Mouse (Mus musculus): ENCODE results near the gene Slc5a5. TPM values are rescaled to one million over a fixed set of nuclear protein-coding genes. Genes with fewer than 3 reads are reported as not detected.

Gene Slc5a5
- total RNA-seq, 2 experiments from 2014 or later = 5.9 to 8.0 TPM

- peak overlapping the region; percentile 71 for H3K4me3 ChIP-seq
- no peak overlapping the region for H3K27ac ChIP-seq
- no peak for TF ChIP-seq CTCF (conservative IDR thresholded peaks at IDR 0.05)
- DNase-seq (ENCODE audit: low spot score in 2 of 2) = no peak
These were observed 36.5 kb downstream of the Slc5a5 start for GRCm38 (mm10) chr8:70856028-70856427.

GRCm38 (mm10) chr8:70853863-70854262 is 38.7 kb downstream of the Slc5a5 start:
- Histone ChIP-seq H3K27ac (no peak overlapping the region), H3K4me3 (no peak overlapping the region)
- DNase-seq (ENCODE audit: low spot score in 2 of 2) = no peak
- no peak for TF ChIP-seq CTCF (conservative IDR thresholded peaks at IDR 0.05)

DNA sequence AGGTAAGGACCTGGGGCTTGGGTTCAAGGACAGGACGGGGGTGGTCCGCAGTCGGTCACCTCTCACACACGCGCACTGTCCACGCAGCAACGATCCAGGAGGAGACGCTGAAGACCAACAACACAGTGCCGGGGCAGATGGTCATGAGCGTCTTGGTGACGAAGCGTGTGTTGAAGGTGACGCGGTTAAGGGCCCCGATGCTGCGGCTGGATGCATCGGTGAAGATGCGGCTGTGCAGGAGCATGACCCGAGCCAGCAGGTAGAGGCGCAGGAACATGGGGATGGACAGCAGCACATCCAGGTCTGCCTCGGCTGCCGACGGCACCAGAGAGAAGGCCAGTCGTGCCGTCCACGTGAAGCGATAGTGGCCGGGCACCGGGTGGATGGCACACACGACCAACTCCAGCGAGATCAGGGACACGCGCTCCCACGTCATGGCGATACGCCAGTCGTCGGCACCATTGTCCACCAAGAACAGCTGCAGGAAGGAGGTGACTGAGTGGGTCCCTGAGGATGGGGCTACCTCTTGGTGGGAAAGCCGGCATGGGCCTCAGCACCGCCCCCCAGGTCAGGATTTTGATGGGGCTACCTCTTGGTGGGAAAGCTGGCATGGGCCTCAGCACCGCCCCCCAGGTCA is 39.8 kb downstream of the Slc5a5 start:
- Histone ChIP-seq H3K4me3 (no peak overlapping the region), H3K27ac (no peak overlapping the region)
- no peak for DNase-seq (ENCODE audit: low spot score in 2 of 2)
- TF ChIP-seq CTCF (conservative IDR thresholded peaks at IDR 0.05) = no peak

DNA sequence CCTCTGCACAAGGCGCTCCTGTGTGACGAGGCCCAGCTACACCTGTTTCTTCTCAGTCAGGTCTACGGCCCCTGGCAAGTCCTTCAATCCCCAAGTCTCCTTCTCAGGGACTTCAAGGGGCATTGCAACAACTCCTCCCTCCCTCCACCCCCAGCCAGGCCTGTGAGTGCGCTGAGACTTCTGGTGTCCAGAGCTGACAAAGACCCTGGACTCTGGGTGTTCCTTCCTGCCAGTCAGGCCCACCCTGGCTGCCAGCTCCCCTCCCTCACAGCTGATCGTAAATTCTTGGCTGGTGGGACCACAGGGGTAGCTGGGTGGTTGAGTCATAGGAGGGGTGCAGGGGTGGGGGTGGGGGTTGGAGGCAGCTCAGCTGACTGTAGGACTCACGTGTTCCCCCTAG is 40.7 kb downstream of the Slc5a5 start:
- no peak for DNase-seq (ENCODE audit: low spot score in 2 of 2)
- TF ChIP-seq CTCF (conservative IDR thresholded peaks at IDR 0.05) = no peak
- no peak overlapping the region for H3K27ac ChIP-seq
- H3K4me3 ChIP-seq = no peak overlapping the region

DNA sequence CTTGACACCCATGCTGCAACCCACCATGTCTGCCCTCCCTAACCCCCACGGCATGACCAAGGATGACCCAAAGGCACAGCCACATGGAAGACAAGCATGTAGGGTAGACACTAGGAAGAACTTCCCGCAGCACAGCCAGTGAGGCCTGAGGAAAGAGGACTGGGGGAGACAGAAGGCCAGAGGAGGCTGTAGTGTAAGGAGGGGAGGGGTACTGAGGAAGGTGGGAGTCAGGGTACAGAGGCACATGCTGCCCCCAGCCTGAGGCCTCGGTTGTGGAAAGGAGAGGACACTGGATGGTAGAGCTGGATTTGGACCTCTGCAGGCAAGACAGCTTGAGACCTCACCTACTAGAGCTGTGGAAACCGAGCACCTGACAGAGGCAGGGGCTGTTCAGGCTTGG is 41.6 kb downstream of the Slc5a5 start:
- Histone ChIP-seq H3K4me3 (no peak overlapping the region), H3K27ac (no peak overlapping the region)
- no peak for DNase-seq (ENCODE audit: low spot score in 2 of 2)
- TF ChIP-seq CTCF (conservative IDR thresholded peaks at IDR 0.05) = no peak

DNA sequence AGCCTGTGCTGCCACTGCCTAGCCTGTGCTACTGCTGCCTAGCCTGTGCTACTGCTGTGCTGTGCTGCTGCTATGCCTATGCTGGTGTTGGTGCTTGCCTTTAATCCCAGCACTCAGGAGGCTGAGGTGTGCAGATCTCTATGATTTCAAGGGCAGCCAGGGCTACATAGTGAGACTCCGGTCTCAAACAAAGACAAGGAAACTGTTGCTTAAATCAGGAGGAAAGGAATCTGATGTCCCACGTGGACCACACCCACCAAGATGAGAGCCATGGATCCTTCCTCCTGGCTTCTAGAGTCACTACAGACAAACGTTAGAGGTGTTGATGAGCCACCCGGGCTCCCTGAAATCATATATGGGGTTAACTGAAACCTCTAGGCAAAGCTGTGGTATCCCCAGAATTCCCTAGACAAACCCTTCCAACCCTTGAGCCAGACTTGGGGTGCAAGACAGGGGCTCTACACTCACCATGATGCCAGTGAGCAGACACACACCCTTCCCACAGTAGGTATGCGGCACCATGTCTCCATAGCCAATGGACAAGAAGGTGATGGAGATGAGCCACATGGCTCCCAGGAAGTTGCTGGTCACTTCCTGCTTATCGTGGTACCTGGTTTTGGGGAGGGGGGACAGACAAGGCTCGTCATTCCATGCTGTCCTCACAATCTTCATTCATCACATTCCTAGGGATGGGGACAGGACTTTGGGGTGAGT is 42.3 kb downstream of the Slc5a5 start:
- DNase-seq (ENCODE audit: low spot score in 2 of 2) = no peak
- Histone ChIP-seq H3K4me3 (no peak overlapping the region), H3K27ac (no peak overlapping the region)
- no peak for TF ChIP-seq CTCF (conservative IDR thresholded peaks at IDR 0.05)

DNA sequence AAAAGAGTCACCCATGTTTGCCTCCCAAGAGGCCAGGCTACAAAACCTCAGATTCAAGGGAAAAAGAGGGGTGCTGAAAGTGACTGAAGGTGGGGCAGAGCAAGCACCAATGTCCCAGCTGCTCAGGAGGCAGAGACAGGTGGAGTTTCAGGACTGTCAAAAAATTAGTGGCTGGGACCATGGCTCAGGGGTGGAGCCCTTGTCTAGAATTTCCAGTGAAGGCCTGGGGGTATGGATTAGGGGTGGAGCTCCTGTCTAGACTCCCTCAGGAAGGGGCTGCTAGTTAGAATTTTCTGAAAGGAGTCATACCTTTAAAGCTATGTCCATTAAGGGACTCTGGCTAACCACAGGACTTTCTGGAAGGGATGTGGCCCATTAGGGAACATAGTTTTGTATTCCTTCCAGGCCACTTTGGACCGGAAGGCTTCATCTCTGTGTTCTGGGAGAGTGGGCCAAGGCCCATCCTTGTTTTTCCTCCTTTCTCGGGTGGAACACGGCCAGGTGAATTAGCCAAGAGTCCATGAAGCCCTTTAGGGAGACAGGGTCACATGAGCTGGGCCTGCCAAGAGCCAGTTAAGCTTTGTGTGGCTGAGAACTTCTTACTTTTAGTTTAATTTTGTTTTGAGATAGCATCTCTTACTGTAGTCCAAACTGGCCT is 43.1 kb downstream of the Slc5a5 start:
- no peak for DNase-seq (ENCODE audit: low spot score in 2 of 2)
- Histone ChIP-seq H3K27ac (no peak overlapping the region), H3K4me3 (no peak overlapping the region)
- TF ChIP-seq CTCF (conservative IDR thresholded peaks at IDR 0.05) = no peak

GRCm38 (mm10) chr8:70846371-70847154 is 46.0 kb downstream of the Slc5a5 start:
- H3K27ac ChIP-seq = no peak overlapping the region
- no peak for DNase-seq (ENCODE audit: low spot score in 2 of 2)
- peak; percentile 55 for TF ChIP-seq CTCF (conservative IDR thresholded peaks at IDR 0.05)
- H3K4me3 ChIP-seq = no peak overlapping the region

- Histone ChIP-seq H3K4me3 (no peak overlapping the region), H3K27ac (no peak overlapping the region)
- TF ChIP-seq CTCF (conservative IDR thresholded peaks at IDR 0.05) = no peak
- DNase-seq (ENCODE audit: low spot score in 2 of 2) = no peak
These were observed 47.4 kb downstream of the Slc5a5 start for GRCm38 (mm10) chr8:70845108-70845507.

- DNase-seq (ENCODE audit: low spot score in 2 of 2) = peak; percentile 81 to 92
- peak; percentile 98 for TF ChIP-seq CTCF (conservative IDR thresholded peaks at IDR 0.05)
- Histone ChIP-seq H3K4me3 (no peak overlapping the region), H3K27ac (no peak overlapping the region)
These were observed 48.0 kb downstream of the Slc5a5 start for GRCm38 (mm10) chr8:70844523-70844922.

DNA sequence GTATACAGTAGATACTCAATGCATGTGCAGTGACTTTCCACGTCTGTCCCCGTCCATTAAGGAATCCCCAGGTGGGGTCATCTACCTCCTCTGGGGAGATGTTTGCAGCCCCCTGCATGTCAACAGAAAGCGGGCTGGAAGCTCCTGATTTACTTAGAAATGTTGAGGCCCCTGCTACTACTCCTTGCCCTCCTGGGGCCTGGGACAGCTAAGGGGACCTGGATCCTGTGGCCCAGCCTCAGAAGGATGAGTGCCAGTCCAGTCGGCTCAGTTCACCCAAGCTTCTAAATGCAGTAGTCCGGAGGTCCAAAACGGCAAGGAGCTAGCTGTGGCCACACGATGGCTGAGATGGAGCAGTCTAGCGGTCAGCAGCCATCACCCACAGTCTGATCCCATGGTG is 48.6 kb downstream of the Slc5a5 start:
- no peak for TF ChIP-seq CTCF (conservative IDR thresholded peaks at IDR 0.05)
- no peak for DNase-seq (ENCODE audit: low spot score in 2 of 2)
- Histone ChIP-seq H3K27ac (no peak overlapping the region), H3K4me3 (no peak overlapping the region)

DNA sequence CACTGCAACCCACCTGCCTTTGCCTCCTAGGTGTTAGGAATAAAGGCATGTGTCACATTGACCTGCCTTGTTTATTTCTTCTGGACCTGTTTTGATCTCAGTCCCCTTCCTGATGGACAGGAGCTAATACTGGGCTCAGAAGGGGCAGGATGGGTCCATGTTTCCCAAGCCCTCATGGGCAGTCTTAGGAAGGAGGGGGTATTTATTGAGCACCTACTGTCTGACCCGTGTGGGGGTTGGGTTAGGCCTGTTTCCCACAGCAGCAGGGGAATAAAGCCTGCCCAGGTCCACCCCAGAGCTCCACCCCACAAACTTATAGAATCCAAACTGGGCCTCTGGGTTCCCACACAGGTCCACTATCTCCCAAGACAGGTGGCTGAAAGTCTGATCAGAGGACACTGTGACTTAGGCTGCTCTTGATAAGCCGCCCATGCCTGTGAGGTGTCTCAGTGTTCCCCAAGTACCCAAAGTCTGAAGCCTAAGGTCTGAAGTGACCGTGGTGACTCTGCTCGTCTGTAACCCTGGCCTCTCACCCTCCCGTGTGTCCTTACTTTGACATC is 49.3 kb downstream of the Slc5a5 start:
- no peak for DNase-seq (ENCODE audit: low spot score in 2 of 2)
- Histone ChIP-seq H3K27ac (no peak overlapping the region), H3K4me3 (no peak overlapping the region)
- TF ChIP-seq CTCF (conservative IDR thresholded peaks at IDR 0.05) = no peak

DNA sequence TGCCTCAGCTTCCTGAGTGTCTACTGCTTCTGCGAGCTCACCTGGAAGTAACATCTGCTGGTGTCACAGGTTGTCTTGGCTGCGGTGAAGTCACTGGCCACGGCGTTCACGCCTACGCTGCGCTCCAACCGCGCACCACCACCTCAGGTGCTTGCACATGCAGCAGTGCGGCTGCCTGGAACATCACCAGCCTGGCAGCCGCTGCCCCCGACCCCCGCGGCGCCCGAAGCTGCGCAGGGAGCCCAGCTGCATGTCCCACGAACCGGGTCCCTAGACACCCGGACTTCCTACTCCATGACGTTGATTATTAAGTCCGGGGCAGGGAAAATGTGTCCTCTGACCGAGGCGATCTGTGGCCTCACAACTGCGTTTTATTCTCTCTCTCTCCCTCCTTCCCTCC is 50.1 kb downstream of the Slc5a5 start:
- TF ChIP-seq CTCF (conservative IDR thresholded peaks at IDR 0.05) = no peak
- H3K27ac ChIP-seq = no peak overlapping the region
- no peak for DNase-seq (ENCODE audit: low spot score in 2 of 2)
- no peak overlapping the region for H3K4me3 ChIP-seq

Data from layer of hippocampus, adult 2 months (tissue).